19 mouse cellular contexts compared by ENCODE assay signal in the genomic region with DNA sequence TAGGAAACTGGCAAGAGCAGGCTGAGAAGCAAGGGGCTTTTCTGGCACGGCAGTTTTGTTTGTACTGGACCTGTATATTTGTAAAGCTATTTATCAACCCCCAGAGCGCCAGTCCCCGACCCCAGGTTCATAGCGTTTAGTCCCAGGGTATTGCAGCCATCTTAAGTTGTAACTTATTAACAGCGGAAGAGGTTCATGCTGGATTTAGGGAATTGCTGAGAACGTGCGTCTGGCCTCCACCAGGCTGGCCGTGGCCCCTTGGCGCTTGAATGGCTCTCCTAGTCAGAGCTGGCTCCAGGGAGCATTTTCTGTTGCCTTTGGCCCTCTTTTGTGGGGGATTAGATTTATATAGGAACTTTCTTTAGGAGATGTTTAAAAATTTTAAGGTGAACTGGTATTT. TPM values are rescaled to one million over a fixed set of nuclear protein-coding genes. Genes with fewer than 3 reads are reported as not detected.
"Had no signal": no experiment of that assay in that cellular context is flagged by ENCODE, and none has a peak within 500 bp of the region (broad histone marks: within the 10 kb centered on the region; RNA-seq: fewer than 3 reads in every experiment).

No protein-coding gene starts in this region.

- H3K4me2 ChIP-seq: hindbrain, embryonic 15.5 days; limb, embryonic 12.5 days; liver, embryonic 13.5 days; lung, embryonic 15.5 days; midbrain, embryonic 13.5 days; neural tube, embryonic 12.5 days had no signal

- H3K4me3 ChIP-seq: hindbrain, embryonic 15.5 days; layer of hippocampus, adult 2 months; limb, embryonic 12.5 days; liver, embryonic 13.5 days; lung, embryonic 15.5 days; midbrain, embryonic 13.5 days; myocyte; neural tube, embryonic 12.5 days had no signal

- H3K27me3 ChIP-seq: hindbrain, embryonic 15.5 days; liver, embryonic 13.5 days; lung, embryonic 15.5 days; midbrain, embryonic 13.5 days; neural tube, embryonic 12.5 days had no signal

- DNase-seq: liver; liver, embryonic 13.5 days; liver, postnatal 0 days; retina, postnatal 1 day; right cerebral cortex, postnatal 4 days; spleen, adult 18-20 months; thymus, adult 2 months; thymus, postnatal 36 days had no signal

- H3K9ac ChIP-seq: hindbrain, embryonic 15.5 days; limb, embryonic 12.5 days; liver, embryonic 13.5 days; liver, postnatal 0 days; lung, embryonic 15.5 days; midbrain, embryonic 13.5 days; neural tube, embryonic 12.5 days had no signal

- H3K27ac ChIP-seq: hindbrain, embryonic 15.5 days; layer of hippocampus, adult 2 months; limb, embryonic 12.5 days; liver, embryonic 13.5 days; lung, embryonic 15.5 days; midbrain, embryonic 13.5 days; neural tube, embryonic 12.5 days had no signal

- H3K4me1 ChIP-seq: hindbrain, embryonic 15.5 days; limb, embryonic 12.5 days; lung, embryonic 15.5 days; midbrain, embryonic 13.5 days; neural tube, embryonic 12.5 days had no signal

- ATAC-seq: inflammation-experienced regulatory T-cells, adult 6 months; intestine, postnatal 0 days; liver, postnatal 0 days; midbrain, embryonic 13.5 days had no signal

- H3K9me3 ChIP-seq: hindbrain, embryonic 15.5 days; limb, embryonic 12.5 days; liver, embryonic 13.5 days; lung, embryonic 15.5 days; midbrain, embryonic 13.5 days; neural tube, embryonic 12.5 days had no signal

RNA-seq across cellular contexts. Expression of a gene that starts 14.8 kb away (rescaled TPM):
- total RNA-seq: megakaryocyte-erythroid progenitor cell, adult 5-6 weeks; neutrophil, adult 5-6 weeks had no signal
- polyA plus RNA-seq: inflammation-experienced regulatory T-cells, adult 6 months had no signal
